Mouse (Mus musculus): ENCODE results near the gene Nmnat2. TPM values are rescaled to one million over a fixed set of nuclear protein-coding genes. Genes with fewer than 3 reads are reported as not detected.

Gene Nmnat2
- polyA plus RNA-seq, 1 experiment from 2014 or later = 11.7 TPM

DNA sequence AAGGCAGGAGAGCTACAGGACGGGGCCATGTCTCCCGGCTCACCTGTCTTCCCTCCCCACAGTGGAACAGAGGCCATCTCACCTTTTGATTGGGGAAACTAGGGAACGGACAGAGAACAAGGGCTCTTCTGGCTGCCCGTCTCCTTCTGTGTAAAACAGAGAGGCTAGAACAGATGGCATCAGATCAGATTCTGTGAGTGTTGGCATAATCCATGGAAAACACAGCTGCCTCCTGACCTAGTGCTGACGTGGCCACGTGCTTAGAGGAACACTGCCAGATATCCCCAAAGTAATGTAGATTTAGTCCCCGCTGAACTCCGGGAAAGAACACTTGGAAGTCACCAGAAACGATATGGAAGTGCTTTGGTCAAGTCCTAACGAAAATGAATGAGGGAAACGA lies 90.6 kb downstream of the Nmnat2 start:
- Histone ChIP-seq H3K27me3 (ENCODE audit: control insufficient read depth, insufficient read depth, low read length) (peaks cover 2% of the 10 kb centered on the region; the same call in 1 of the 2 replicates), H3K4me2 (ENCODE audit: low read depth, low read length, severe bottlenecking) (no peak overlapping the region), H3K4me1 (replicated peaks; ENCODE audit: control insufficient read depth, insufficient read depth, low read length) (0 out of 2 replicates have a peak, but pooled peaks cover 5% of the 10 kb centered on the region), H3K27ac (ENCODE audit: low read depth, low read length) (no peak overlapping the region), H3K4me3 (ENCODE audit: low read depth, low read length) (no peak overlapping the region), H3K9me3 (ENCODE audit: control insufficient read depth, low read length) (no peaks in the 10 kb centered on the region), H3K36me3 (ENCODE audit: control insufficient read depth, insufficient read depth, low read length) (no peaks in the 10 kb centered on the region), H3K9ac (ENCODE audit: low read length) (no peak overlapping the region)
- no peak for DNase-seq (ENCODE audit: low spot score)
- WGBS = 81% methylated on average over 11 of the region's 11 CpGs
- ATAC-seq (replicated peaks; ENCODE audit: low FRiP score) = no peak

DNA sequence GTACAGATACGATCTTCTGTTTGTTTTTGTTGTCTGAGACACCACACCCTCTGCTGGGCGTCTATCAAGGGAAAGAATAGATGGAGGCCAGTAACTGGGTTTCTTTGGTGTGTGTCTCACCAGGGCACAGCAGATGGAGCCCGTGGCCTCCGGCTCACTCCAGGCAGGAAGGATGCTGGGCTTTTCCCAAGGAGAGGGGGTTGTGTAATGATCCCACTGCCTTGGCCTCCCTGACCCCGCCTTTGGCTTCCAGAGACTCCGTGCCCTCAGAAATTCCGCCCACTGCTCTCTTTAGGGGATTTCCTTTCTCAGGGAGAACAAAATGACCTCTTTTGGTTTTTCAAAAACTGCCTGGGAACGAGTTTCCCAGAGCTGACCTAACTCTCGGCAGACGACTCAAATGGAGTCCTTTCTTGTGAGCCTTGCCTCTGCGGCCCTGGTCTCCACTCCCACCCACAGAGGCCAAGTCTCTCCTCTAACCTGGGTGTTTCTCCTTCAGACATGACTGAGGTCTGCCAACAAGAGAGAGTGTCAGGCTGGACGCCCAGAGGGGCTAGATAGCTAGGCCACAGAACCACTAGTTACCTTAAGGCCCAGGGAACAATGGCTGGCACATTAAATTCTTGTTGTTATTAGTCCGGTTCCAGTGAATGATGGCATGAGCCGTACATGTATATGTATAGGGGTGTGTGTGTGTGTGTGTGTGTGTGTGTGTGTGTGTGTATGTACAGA lies 93.5 kb downstream of the Nmnat2 start:
- H3K4me3 ChIP-seq (ENCODE audit: low read depth, low read length) = no peak overlapping the region
- ATAC-seq (replicated peaks; ENCODE audit: low FRiP score) (peak; percentile 49; the same call in 1 of the 2 replicates), DNase-seq (ENCODE audit: low spot score) (peak; percentile 66)
- H3K9me3 ChIP-seq (ENCODE audit: control insufficient read depth, low read length) = no peaks in the 10 kb centered on the region
- 0 out of 2 replicates have a peak, but pooled peaks cover 7% of the 10 kb centered on the region for H3K4me1 ChIP-seq (replicated peaks; ENCODE audit: control insufficient read depth, insufficient read depth, low read length)
- H3K27ac ChIP-seq (ENCODE audit: low read depth, low read length) = no peak overlapping the region
- peaks cover 11% of the 10 kb centered on the region; the same call in 1 of the 2 replicates for H3K27me3 ChIP-seq (ENCODE audit: control insufficient read depth, insufficient read depth, low read length)
- WGBS = 16% methylated on average over 14 of the region's 14 CpGs
- no peak overlapping the region for H3K9ac ChIP-seq (ENCODE audit: low read length)
- H3K4me2 ChIP-seq (ENCODE audit: low read depth, low read length, severe bottlenecking) = no peak overlapping the region
- H3K36me3 ChIP-seq (ENCODE audit: control insufficient read depth, insufficient read depth, low read length) = no peaks in the 10 kb centered on the region

DNA sequence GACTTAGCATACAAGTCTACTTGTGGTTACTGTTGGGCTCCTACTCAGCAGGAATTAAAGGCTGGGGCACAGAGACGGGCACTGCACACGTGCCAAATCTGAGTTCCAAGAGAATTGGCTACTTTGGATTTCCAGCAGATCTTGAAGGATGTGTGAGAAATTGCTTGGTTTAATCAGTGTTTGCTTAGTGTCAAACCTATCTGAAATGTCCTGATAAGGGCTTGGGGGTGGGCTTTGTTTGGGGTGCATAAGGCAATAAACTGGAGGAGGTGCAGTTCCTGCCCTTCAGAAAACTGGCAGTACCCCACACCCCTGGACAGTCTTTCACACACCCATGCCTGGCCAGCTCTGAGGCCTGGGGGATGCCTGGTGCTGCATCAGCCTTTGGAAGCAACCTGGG lies 94.7 kb downstream of the Nmnat2 start:
- Histone ChIP-seq H3K4me2 (ENCODE audit: low read depth, low read length, severe bottlenecking) (no peak overlapping the region), H3K27ac (ENCODE audit: low read depth, low read length) (no peak overlapping the region), H3K4me1 (replicated peaks; ENCODE audit: control insufficient read depth, insufficient read depth, low read length) (peaks cover 9% of the 10 kb centered on the region; the same call in 1 of the 2 replicates), H3K9me3 (ENCODE audit: control insufficient read depth, low read length) (no peaks in the 10 kb centered on the region), H3K36me3 (ENCODE audit: control insufficient read depth, insufficient read depth, low read length) (no peaks in the 10 kb centered on the region), H3K4me3 (ENCODE audit: low read depth, low read length) (no peak overlapping the region), H3K9ac (ENCODE audit: low read length) (no peak overlapping the region), H3K27me3 (ENCODE audit: control insufficient read depth, insufficient read depth, low read length) (peaks cover 12% of the 10 kb centered on the region; the same call in 1 of the 2 replicates)
- no peak for ATAC-seq (replicated peaks; ENCODE audit: low FRiP score)
- DNase-seq (ENCODE audit: low spot score) = no peak
- WGBS = 78% methylated on average over 2 of the region's 2 CpGs

- no peaks in the 10 kb centered on the region for H3K36me3 ChIP-seq (ENCODE audit: control insufficient read depth, insufficient read depth, low read length)
- no peak overlapping the region for H3K27ac ChIP-seq (ENCODE audit: low read depth, low read length)
- 79% methylated on average over 5 of the region's 5 CpGs for WGBS
- peaks cover 11% of the 10 kb centered on the region; the same call in 1 of the 2 replicates for H3K4me1 ChIP-seq (replicated peaks; ENCODE audit: control insufficient read depth, insufficient read depth, low read length)
- ATAC-seq (replicated peaks; ENCODE audit: low FRiP score) (no peak), DNase-seq (ENCODE audit: low spot score) (no peak)
- no peak overlapping the region for H3K4me3 ChIP-seq (ENCODE audit: low read depth, low read length)
- H3K27me3 ChIP-seq (ENCODE audit: control insufficient read depth, insufficient read depth, low read length) = peaks cover 16% of the 10 kb centered on the region
- H3K9ac ChIP-seq (ENCODE audit: low read length) = no peak overlapping the region
- no peak overlapping the region for H3K4me2 ChIP-seq (ENCODE audit: low read depth, low read length, severe bottlenecking)
- no peaks in the 10 kb centered on the region for H3K9me3 ChIP-seq (ENCODE audit: control insufficient read depth, low read length)
These were observed 96.7 kb downstream of the Nmnat2 start for GRCm38 (mm10) chr1:153051474-153051873.

DNA sequence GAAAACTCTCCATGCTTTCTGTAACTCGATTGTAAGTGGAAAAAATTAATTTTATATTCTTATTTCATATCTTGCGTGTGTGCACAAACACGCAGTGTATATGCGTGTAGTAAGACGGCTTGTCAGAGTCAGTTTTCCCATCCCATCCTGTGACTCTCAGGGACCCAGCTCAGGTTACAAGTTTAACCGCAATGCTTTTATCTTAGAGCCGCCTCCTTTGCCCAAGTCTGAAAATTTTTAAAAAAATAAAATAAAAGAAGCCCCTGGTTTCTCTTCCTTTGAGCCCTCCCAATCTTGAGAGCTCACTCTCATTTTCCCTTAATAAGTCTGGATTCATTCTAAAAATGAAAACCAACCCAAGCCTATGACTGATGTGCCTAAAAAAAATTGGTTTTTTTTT lies 98.8 kb downstream of the Nmnat2 start:
- ATAC-seq (replicated peaks; ENCODE audit: low FRiP score) (no peak), DNase-seq (ENCODE audit: low spot score) (no peak)
- H3K4me2 ChIP-seq (ENCODE audit: low read depth, low read length, severe bottlenecking) = no peak overlapping the region
- no peak overlapping the region for H3K9ac ChIP-seq (ENCODE audit: low read length)
- H3K27ac ChIP-seq (ENCODE audit: low read depth, low read length) = no peak overlapping the region
- H3K36me3 ChIP-seq (ENCODE audit: control insufficient read depth, insufficient read depth, low read length) = no peaks in the 10 kb centered on the region
- WGBS = 22% methylated on average over 7 of the region's 7 CpGs
- peaks cover 6% of the 10 kb centered on the region; the same call in 1 of the 2 replicates for H3K4me1 ChIP-seq (replicated peaks; ENCODE audit: control insufficient read depth, insufficient read depth, low read length)
- H3K4me3 ChIP-seq (ENCODE audit: low read depth, low read length) = no peak overlapping the region
- H3K9me3 ChIP-seq (ENCODE audit: control insufficient read depth, low read length) = no peaks in the 10 kb centered on the region
- peaks cover 20% of the 10 kb centered on the region for H3K27me3 ChIP-seq (ENCODE audit: control insufficient read depth, insufficient read depth, low read length)

DNA sequence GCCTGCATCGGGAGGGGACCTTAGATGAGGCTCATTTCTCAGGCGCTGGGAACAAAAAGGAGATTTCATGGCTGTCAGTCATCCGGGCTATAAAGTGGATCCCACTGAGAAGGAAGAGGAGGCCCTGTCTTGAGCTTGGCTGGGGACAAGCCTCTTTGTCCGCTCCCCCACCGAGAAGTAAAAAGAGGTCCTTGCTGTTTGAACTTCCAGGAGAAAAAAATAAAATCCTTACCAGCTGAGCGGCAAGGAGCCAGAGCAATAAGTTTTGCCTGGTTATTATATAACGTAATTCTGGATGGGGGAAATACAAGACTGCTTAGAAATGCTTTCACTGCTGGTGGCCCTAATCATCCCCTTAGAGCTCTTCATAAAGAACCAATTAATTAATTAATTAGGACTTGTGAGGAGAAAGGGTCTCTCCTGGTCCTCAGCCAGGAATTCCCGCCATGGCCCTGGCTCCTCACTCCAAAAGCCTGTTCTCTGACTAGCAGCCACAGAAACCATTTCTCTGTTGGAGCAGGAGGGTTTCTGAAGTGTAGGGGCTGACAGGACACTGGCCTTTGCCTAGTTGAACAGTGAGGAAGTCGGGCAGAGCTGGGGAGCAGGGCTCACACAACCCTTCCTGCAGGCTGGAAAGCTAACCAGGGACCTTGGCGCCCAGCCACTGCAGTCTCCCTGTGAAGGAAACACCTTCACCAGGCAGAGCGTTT lies 99.5 kb downstream of the Nmnat2 start:
- no peak overlapping the region for H3K9ac ChIP-seq (ENCODE audit: low read length)
- H3K4me2 ChIP-seq (ENCODE audit: low read depth, low read length, severe bottlenecking) = no peak overlapping the region
- peaks cover 20% of the 10 kb centered on the region for H3K27me3 ChIP-seq (ENCODE audit: control insufficient read depth, insufficient read depth, low read length)
- ATAC-seq (replicated peaks; ENCODE audit: low FRiP score) (peak; percentile 60), DNase-seq (ENCODE audit: low spot score) (peak; percentile 65)
- H3K27ac ChIP-seq (ENCODE audit: low read depth, low read length) = no peak overlapping the region
- H3K9me3 ChIP-seq (ENCODE audit: control insufficient read depth, low read length) = no peaks in the 10 kb centered on the region
- no peaks in the 10 kb centered on the region for H3K36me3 ChIP-seq (ENCODE audit: control insufficient read depth, insufficient read depth, low read length)
- H3K4me3 ChIP-seq (ENCODE audit: low read depth, low read length) = no peak overlapping the region
- 7% methylated on average over 11 of the region's 11 CpGs for WGBS
- H3K4me1 ChIP-seq (replicated peaks; ENCODE audit: control insufficient read depth, insufficient read depth, low read length) = peaks cover 6% of the 10 kb centered on the region; the same call in 1 of the 2 replicates

DNA sequence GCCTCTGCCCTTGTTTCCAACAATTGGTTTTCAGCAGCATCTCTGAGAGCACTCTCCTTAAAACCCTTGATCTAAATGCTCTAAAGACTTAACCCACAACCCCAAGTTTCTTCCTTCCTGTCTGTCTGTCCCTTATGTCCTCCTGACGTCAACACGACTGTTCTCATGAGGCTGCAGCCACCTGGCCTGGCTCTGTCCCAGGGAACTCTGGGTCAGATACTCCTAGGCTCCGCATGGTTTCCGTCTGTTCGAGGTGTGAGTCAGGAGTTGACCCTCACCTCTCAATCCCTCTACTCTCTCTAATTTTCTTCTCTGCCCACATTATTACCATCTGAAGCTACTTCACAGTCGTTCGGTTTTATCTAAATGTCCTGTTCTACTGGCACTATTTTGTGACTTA lies 103.5 kb downstream of the Nmnat2 start:
- no peak for DNase-seq (ENCODE audit: low spot score)
- peaks cover 4% of the 10 kb centered on the region; the same call in 1 of the 2 replicates for H3K4me1 ChIP-seq (replicated peaks; ENCODE audit: control insufficient read depth, insufficient read depth, low read length)
- H3K27ac ChIP-seq (ENCODE audit: low read depth, low read length) = no peak overlapping the region
- H3K4me2 ChIP-seq (ENCODE audit: low read depth, low read length, severe bottlenecking) = no peak overlapping the region
- no peak overlapping the region for H3K4me3 ChIP-seq (ENCODE audit: low read depth, low read length)
- peaks cover 13% of the 10 kb centered on the region for H3K27me3 ChIP-seq (ENCODE audit: control insufficient read depth, insufficient read depth, low read length)
- WGBS = 75% methylated on average over 7 of the region's 7 CpGs
- ATAC-seq (replicated peaks; ENCODE audit: low FRiP score) = no peak
- H3K9me3 ChIP-seq (ENCODE audit: control insufficient read depth, low read length) = no peaks in the 10 kb centered on the region
- H3K36me3 ChIP-seq (ENCODE audit: control insufficient read depth, insufficient read depth, low read length) = no peaks in the 10 kb centered on the region
- no peak overlapping the region for H3K9ac ChIP-seq (ENCODE audit: low read length)

- Histone ChIP-seq H3K4me2 (ENCODE audit: low read depth, low read length, severe bottlenecking) (no peak overlapping the region), H3K9me3 (ENCODE audit: control insufficient read depth, low read length) (no peaks in the 10 kb centered on the region), H3K4me1 (replicated peaks; ENCODE audit: control insufficient read depth, insufficient read depth, low read length) (peaks cover under 1% of the 10 kb centered on the region; the same call in 1 of the 2 replicates), H3K27ac (ENCODE audit: low read depth, low read length) (no peak overlapping the region), H3K36me3 (ENCODE audit: control insufficient read depth, insufficient read depth, low read length) (no peaks in the 10 kb centered on the region), H3K9ac (ENCODE audit: low read length) (no peak overlapping the region), H3K4me3 (ENCODE audit: low read depth, low read length) (no peak overlapping the region), H3K27me3 (ENCODE audit: control insufficient read depth, insufficient read depth, low read length) (peaks cover 12% of the 10 kb centered on the region)
- ATAC-seq (replicated peaks; ENCODE audit: low FRiP score) (no peak), DNase-seq (ENCODE audit: low spot score) (no peak)
- 89% methylated on average over 9 of the region's 9 CpGs for WGBS
These were observed 104.8 kb downstream of the Nmnat2 start for GRCm38 (mm10) chr1:153059626-153060025.

Measured in forebrain, embryonic 11.5 days (tissue).